Mouse (Mus musculus): ENCODE data around the gene Duxbl2.
"Not testable (repeated sequence)": the region's sequence is repeated elsewhere in the genome, so short reads cannot be mapped to it uniquely, and the experiment has no call there.

The Duxbl2 gene

DNA sequence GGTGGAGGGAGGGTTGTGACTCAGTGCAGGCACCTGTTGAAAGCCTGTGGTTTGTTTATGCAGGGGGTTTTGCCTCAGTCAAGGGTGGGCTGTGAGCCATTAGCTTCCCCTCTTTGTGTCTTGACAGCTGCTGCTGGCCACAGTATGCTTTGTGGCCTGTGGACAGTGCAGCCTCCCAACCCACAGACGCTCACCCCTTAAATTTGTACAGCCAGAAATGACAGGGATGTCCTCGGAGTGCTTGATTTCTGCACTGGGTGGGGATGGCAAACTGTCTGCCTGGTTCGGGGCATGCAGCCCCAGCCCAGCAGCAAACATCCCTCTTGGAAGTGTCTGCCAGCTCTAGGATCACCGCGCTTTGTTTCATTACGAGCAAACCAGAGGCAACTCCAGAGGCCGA, at the start of gene Duxbl2:
Gene Duxbl2 (plus strand): TSS at position 200 of the 400 bp plus-strand sequence.
- not testable (repeated sequence) for DNase-seq

DNA sequence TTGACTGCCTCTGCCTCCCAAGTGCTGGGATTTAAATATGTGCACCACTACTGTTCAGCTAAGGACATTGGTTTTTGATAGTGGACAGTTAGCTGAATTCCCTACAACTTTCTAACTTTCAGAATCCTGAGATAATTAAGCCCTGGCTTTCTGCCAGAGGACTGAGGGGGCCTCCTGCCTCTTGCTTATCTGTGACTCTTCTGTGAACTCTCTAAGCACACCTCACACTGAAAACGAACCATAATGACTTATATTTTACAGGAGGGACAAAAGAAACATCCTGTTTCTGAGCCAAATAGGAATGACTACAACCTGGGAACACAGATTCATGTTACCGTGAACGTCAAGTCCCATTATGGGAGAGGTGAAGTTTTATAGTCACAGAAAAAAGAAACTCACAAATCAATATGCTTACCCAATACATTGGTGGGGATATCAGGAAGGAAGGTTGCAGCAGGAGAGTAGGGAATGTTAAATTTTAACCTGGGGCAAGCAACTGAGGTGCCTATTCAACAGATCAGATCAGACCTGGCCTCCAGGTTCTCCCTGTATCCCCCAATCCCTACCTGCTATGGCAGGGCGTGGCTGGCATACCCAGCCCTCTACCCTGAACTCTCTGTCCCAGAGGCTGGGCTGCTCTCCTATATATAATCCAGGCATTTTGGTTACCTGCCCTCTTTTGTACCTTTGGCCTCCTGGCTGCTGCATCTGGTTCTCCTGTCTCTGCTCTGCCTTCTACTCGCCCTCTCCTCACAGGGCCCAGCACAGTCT, 41.3 kb upstream of the Duxbl2 start:
- DNase-seq, result not testable (repeated sequence)

DNA sequence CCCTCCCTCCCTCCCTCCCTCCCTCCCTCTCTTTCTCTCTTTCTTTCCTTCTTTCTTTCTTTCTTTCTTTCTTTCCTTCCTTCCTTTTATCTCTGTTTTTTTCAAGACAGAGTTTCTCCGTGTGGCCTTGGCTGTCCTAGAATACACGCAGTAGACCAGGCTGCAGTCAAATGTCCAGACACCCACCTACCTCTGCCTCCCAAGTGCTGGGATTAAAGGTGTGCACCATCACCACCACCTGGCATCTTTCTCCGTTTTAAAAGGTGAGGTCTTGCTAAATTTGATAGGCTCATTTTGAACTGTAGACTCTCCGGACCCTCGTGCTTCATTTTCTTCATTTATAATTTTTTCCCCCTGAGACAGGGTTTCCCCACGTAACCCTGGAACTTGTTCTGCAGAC, 36.9 kb upstream of the Duxbl2 start, which contains the start of gene Cphx2:
Gene Cphx2 (plus strand): TSS at position 301 of the 400 bp plus-strand sequence.
- not testable (repeated sequence) for DNase-seq

- DNase-seq, result not testable (repeated sequence)
Measured at GRCm38 (mm10) chr14:26081997-26082396, 36.2 kb upstream of the Duxbl2 start, which contains the start of gene Cphx3. Gene Cphx3, plus strand, starts transcription at chr14:26082297.

GRCm38 (mm10) chr14:26097622-26098021, 20.5 kb upstream of the Duxbl2 start:
- DNase-seq, result not testable (repeated sequence)

DNA sequence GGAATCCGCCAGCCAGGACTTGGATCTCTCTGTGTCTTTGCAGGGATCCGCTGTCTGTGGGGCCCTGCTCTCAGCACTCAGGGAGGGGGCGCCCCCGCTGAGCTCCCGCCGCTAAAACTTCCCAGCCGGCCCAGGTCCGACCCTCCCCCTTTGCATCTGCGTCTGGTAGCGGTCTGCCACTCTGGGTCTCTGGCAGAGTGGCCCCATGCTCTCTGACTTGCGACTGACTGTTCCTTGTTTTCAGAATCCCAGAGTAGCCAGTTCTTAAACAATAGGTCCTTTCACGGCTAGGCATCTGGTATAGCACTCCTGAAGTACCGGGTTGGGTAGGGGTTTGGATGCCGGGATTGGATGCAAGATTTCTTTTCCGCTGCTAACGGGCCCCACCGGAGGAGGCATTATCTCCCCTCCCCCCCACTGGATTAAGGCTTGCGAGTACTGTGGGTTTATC, 426 bp downstream of the Duxbl2 start:
- not testable (repeated sequence) for DNase-seq

GRCm38 (mm10) chr14:26119095-26119494, 946 bp downstream of the Duxbl2 start:
- not testable (repeated sequence) for DNase-seq

- not testable (repeated sequence) for DNase-seq
Measured at GRCm38 (mm10) chr14:26147095-26147494, 28.9 kb downstream of the Duxbl2 start.

DNA sequence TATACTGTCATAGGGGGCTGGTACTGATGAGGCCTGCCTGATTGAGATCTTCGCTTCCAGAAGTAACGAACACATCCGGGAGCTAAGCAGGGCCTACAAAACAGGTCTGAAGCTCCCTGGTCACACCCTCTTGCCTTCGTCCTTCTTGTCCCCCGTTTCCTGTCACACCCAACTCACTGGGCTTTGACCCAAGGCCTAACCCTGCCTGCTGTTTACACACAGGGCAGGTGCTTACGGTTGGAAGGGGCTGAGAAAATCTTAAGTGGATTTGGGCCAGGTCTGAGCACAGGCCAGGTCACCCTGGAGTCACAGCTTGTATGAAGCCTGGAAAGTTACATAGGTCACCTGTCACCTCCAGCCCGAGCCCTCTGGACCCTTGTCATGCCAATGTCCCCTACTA, 37.9 kb downstream of the Duxbl2 start:
- DNase-seq, result not testable (repeated sequence)

- DNase-seq, result not testable (repeated sequence)
Measured at GRCm38 (mm10) chr14:26161156-26161555, 43.0 kb downstream of the Duxbl2 start.

GRCm38 (mm10) chr14:26162423-26162822, 44.3 kb downstream of the Duxbl2 start:
- not testable (repeated sequence) for DNase-seq

DNA sequence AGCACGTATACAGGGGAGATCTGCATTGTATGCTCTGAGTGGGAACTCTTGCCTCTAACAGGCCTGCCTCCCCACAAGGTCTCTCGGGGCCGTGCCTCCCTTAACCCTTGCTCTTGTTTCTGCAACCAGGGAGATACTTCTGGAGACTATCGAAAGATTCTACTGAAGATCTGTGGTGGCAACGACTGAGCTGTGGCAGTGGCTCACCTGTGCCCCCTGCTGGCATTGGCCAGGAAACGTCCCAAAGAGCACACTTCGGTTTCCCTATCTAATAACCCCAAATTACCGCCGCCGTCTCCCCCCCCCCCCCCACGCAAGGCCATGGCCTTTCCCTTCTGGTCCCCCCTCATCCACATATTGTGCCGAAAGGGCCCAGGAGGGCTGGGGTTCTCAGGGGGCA, 47.1 kb downstream of the Duxbl2 start:
- DNase-seq, result not testable (repeated sequence)

GRCm38 (mm10) chr14:26173955-26174354, 55.8 kb downstream of the Duxbl2 start:
- DNase-seq, result not testable (repeated sequence)

- DNase-seq, result not testable (repeated sequence)
Measured at GRCm38 (mm10) chr14:26175028-26175427, 56.9 kb downstream of the Duxbl2 start.
